Comparison of ENCODE assay signal across 24 mouse cellular contexts in the genomic region with DNA sequence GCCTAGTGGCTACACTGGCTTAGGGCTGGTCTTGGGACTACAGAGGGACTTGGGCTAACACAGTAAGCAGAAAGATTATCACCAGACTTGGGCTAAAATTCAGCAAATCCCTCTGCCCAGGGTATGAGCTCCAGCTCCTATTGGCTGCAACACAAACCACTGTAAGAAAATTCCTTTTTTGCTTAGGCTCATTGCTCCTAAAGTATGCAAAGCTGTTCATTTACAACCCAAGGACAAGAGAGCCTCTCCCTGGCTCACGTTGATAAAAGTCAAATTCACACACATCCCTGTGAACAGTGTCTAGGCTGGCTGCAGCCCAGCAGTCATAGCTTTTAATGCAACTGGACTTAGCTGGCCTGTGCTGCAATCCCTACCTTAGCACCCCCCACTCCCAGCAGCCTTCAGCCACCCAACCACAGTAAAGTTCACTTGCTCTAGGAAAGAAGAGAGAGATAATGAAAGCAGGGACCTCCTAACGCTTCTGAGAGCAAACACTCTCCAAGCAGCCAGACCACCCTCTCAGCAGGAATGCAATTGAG.
DNase-seq lines count a peak whose midpoint lies in the region; ATAC-seq and TF ChIP-seq lines count a peak whose summit lies in the region.
"Had no signal": no experiment of that assay in that cellular context is flagged by ENCODE, and none has a peak within 500 bp of the region (broad histone marks: within the 10 kb centered on the region; RNA-seq: fewer than 3 reads in every experiment).

No protein-coding gene starts in this region.

- peaks cover 6% of the 10 kb centered on the region; the same call in 1 of the 2 replicates for H3K4me1 ChIP-seq in kidney, embryonic 16.5 days (ENCODE audit: insufficient read depth, low read length)
- no peaks in the 10 kb centered on the region for H3K4me1 ChIP-seq in lung, embryonic 14.5 days (ENCODE audit: insufficient read depth)
- H3K4me1 ChIP-seq: forebrain, embryonic 12.5 days; hindbrain, embryonic 13.5 days; liver, embryonic 15.5 days; midbrain, embryonic 12.5 days; neural tube, embryonic 13.5 days had no signal

- DNase-seq in kidney, adult 11 months, result peak; percentile 39
- peak; percentile 28 for DNase-seq in lung, embryonic 14.5 days
- DNase-seq in lung, postnatal 4 days, result no peak
- peak; percentile 27 for DNase-seq in kidney, postnatal 10 days
- DNase-seq in layer of hippocampus, postnatal 36 days, result no peak
- no peak for DNase-seq in spleen, adult 18-20 months
- DNase-seq: adrenal gland, adult 2 months; adrenal gland, postnatal 36 days; cerebellum, adult 18-20 months; cerebellum, postnatal 10 days; gastrocnemius, postnatal 25 days; heart, adult 11 months; heart, postnatal 36 days; thymus, postnatal 4 days had no signal

- no peak overlapping the region for H3K4me2 ChIP-seq in kidney, embryonic 16.5 days (replicated peaks; ENCODE audit: low read depth, low read length)
- no peak overlapping the region for H3K4me2 ChIP-seq in lung, embryonic 14.5 days
- H3K4me2 ChIP-seq: embryonic facial prominence, embryonic 15.5 days; forebrain, embryonic 12.5 days; heart, embryonic 11.5 days; hindbrain, embryonic 13.5 days; liver, embryonic 15.5 days; lung, embryonic 15.5 days; midbrain, embryonic 12.5 days; neural tube, embryonic 13.5 days had no signal

- no peak for TF ChIP-seq CTCF in lung, embryonic 14.5 days (IDR thresholded peaks at IDR 0.05; ENCODE audit: low read depth)

- WGBS in kidney, embryonic 16.5 days, result 17% methylated on average over 2 of the region's 2 CpGs
- 13% methylated on average over 2 of the region's 2 CpGs for WGBS in lung, embryonic 14.5 days

- ATAC-seq in kidney, embryonic 16.5 days (ENCODE audit: low FRiP score, low TSS enrichment), result no peak
- ATAC-seq in lung, embryonic 14.5 days (ENCODE audit: insufficient read depth), result no peak
- ATAC-seq: intestine, embryonic 16.5 days had no signal

- H3K9me3 ChIP-seq in kidney, embryonic 16.5 days (ENCODE audit: low read length), result peaks cover 3% of the 10 kb centered on the region
- no peaks in the 10 kb centered on the region; the same call in 1 of the 2 replicates for H3K9me3 ChIP-seq in lung, embryonic 14.5 days (ENCODE audit: low read depth, low read length)
- H3K9me3 ChIP-seq: embryonic facial prominence, embryonic 15.5 days; forebrain, embryonic 12.5 days; hindbrain, embryonic 13.5 days; midbrain, embryonic 12.5 days; neural tube, embryonic 13.5 days had no signal

- no peaks in the 10 kb centered on the region for H3K36me3 ChIP-seq in kidney, embryonic 16.5 days (ENCODE audit: insufficient read depth, low read length)
- H3K36me3 ChIP-seq in lung, embryonic 14.5 days (ENCODE audit: insufficient read depth), result no peaks in the 10 kb centered on the region
- H3K36me3 ChIP-seq: embryonic facial prominence, embryonic 15.5 days; forebrain, embryonic 12.5 days; hindbrain, embryonic 13.5 days; liver, embryonic 15.5 days; lung, embryonic 15.5 days; midbrain, embryonic 12.5 days; neural tube, embryonic 13.5 days had no signal

- H3K27me3 ChIP-seq in kidney, embryonic 16.5 days (ENCODE audit: insufficient read depth, low read length), result no peaks in the 10 kb centered on the region
- no peaks in the 10 kb centered on the region for H3K27me3 ChIP-seq in lung, embryonic 14.5 days (ENCODE audit: insufficient read depth, low read length)
- H3K27me3 ChIP-seq: embryonic facial prominence, embryonic 15.5 days; forebrain, embryonic 12.5 days; hindbrain, embryonic 13.5 days; liver, embryonic 15.5 days; lung, embryonic 15.5 days; midbrain, embryonic 12.5 days; neural tube, embryonic 13.5 days had no signal

- no peak overlapping the region for H3K4me3 ChIP-seq in kidney, embryonic 16.5 days (ENCODE audit: low read length)
- H3K4me3 ChIP-seq in lung, embryonic 14.5 days (ENCODE audit: low read depth, low read length), result no peak overlapping the region
- H3K4me3 ChIP-seq: embryonic facial prominence, embryonic 15.5 days; forebrain, embryonic 12.5 days; hindbrain, embryonic 13.5 days; liver, embryonic 15.5 days; lung, embryonic 15.5 days; midbrain, embryonic 12.5 days; neural tube, embryonic 13.5 days had no signal

- no peak overlapping the region for H3K9ac ChIP-seq in kidney, embryonic 16.5 days (replicated peaks; ENCODE audit: low read length)
- no peak overlapping the region for H3K9ac ChIP-seq in lung, embryonic 14.5 days
- H3K9ac ChIP-seq: embryonic facial prominence, embryonic 15.5 days; forebrain, embryonic 12.5 days; hindbrain, embryonic 13.5 days; liver, embryonic 15.5 days; lung, embryonic 15.5 days; midbrain, embryonic 12.5 days; neural tube, embryonic 13.5 days had no signal

- no peak overlapping the region for H3K27ac ChIP-seq in kidney, embryonic 16.5 days (ENCODE audit: low read length)
- no peak overlapping the region; the same call in 1 of the 2 replicates for H3K27ac ChIP-seq in lung, embryonic 14.5 days (ENCODE audit: low read depth)
- H3K27ac ChIP-seq: embryonic facial prominence, embryonic 15.5 days; forebrain, embryonic 12.5 days; hindbrain, embryonic 13.5 days; liver, embryonic 15.5 days; lung, embryonic 15.5 days; midbrain, embryonic 12.5 days; neural tube, embryonic 13.5 days had no signal

Comparison
In these comparisons a context has a peak if more than half of its experiments do, and no peak if none do; other contexts are left out.
1. DNase-seq: peak in kidney, adult 11 months (single experiment), lung, embryonic 14.5 days (single experiment) and kidney, postnatal 10 days (single experiment); none in lung, postnatal 4 days (0 of 2), layer of hippocampus, postnatal 36 days (0 of 2) and spleen, adult 18-20 months (0 of 2).